Mouse (Mus musculus) thymus, postnatal 36 days (tissue): Measurements from ENCODE around the gene Stk11ip.

ENCODE experiments used
- DNase-seq, 2 experiments: peaks; one replicate each; pipeline ENCODE4 v3.0.0; 2022; ENCODE audit warnings: mixed read lengths in 2 of 2

The Stk11ip gene

DNA sequence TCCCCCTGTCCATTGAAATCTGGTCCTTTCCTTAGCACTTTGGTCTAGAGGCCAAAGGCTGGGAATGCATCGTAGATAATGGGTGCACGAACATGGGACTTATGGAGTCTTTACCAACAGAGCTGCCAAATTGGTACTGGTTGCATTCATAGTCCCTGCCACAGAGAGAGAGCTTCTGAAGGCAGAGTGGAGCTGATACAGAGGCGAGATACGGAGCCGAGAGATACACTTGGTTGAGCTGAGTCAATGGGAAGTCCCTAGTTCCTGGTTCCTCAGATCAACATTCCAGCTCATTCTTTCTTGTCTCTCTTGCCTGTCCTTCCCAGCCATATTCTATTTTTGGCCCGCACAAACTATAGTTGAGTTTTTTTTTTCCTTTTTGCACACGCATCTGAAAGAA lies 52.4 kb downstream of the Stk11ip start:
- DNase-seq = no peak

DNA sequence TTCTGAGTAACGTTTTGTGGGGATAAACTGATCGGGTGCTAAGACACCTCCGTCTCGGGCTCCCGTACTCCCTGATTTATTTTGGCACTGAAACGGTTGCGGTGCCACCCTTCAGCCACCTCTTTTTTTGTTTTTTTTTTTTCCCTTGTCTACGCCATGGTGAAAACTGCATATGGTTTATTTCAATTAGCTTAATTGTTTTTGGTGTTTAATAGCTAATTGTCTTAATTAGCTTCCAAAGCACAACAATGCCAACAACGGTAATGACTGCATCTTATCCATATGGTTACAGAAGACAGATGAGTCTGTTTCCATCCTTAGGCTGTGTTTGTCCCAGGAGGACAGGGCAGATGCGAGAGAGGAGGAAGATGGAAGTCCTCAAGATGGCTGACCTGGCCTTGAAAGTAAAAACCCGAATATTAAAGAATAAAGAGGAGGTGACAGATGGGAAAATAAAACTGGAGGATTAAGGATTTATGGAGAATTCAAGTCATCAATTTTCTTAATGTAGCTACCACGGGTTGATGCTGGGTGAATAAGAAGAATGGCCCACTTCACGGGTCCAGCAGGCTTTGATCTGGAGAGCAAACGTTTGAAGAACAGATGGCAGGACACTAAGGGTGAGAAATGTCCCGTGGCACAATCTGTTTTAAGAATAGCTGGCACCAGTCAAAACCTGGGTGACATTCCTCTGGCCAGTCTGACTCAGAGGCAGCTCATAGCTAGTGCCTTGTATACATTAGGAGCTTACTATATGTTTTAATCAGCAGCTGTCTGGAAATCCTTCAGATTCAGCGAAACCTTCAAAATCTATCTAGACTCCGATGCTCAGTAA lies 53.4 kb downstream of the Stk11ip start:
- DNase-seq = no peak

DNA sequence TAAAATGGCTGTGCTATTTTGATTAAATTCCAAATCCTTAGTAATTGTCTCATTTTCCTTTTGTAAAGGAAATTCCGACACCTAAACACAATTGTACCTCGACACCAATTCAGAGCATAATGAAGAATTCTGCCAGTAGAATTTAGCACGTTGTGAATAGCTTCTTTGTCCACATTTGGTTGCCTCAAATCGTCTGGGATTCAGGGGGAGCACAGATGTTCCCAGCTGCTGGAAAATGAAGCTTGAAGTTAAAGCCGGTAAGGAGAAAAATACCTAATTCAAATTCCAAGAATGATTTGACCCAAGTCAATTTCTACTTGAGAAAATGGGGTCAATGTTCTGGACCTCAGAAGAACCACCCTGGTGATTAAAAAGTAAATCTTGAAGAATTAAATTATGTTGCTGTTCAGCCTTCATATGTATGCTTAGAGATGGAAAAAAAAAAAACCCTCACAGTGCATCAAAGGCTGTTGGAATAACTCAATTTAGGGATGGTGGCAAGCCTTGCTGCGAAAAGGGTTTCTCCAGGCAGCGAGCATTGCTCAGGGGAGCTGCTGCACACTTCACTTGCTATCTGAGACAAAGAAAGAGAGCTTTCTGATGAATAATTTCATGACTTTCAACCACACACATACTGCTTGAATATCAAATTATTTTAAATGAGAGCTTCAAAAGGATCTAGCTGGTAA lies 60.8 kb downstream of the Stk11ip start:
- DNase-seq = no peak

DNA sequence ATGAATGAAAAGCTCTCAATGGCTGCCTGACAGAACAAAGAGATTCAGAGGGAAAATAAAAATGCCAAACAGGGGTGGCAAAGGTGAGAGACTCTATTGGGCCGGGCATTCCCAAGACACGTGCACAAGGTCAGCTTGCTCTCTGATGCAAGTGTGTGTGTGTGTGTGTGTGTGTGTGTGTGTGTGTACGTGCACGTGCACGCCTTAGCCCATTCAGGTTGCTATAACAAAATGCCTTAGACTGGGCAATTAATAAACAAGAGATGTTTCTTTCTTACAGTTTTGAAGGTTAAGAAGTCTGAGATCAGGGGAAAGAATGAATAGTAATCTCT lies 61.3 kb downstream of the Stk11ip start:
- no peak for DNase-seq

DNA sequence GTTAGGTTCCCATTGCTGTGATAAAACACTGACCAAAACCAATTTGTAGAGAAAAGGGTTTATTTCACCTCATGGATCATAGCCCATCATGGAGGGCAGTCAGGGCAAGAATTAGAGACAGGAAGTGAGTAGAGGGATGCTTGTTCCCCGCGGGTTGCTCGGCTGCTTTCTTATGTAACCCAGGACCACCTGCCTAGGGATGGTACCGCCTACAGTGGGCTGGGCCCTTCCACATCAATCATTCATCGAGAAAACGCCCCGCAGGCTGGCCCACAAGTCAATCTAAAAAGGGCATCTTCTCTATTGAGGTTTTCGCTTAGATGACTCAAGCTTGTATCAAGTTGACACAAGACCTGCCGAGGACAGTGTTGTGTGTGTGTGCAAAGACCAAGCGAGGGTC lies 61.7 kb downstream of the Stk11ip start:
- DNase-seq = no peak

DNA sequence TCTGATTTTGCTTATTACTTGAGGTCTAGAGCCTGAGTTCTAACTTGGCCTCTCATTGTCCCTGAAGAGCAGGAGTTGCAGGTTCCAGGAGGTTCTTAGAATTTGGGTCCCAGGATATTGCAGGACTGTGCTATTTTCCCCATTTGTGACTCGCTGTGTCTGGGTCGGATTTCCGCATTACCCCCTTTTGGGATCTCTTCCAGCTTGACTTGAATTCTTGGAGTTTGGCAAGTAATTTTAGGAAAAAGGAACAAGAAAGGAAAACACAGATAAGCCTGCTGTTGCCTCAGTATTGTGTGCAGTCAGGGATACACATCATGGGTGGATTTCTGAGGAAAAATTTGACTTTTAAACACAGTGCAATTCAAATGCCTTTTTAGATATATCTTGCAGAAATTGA lies 65.5 kb downstream of the Stk11ip start:
- no peak for DNase-seq
